Mouse (Mus musculus): ENCODE data around the gene Aagab. TPM values are rescaled to one million over a fixed set of nuclear protein-coding genes. Genes with fewer than 3 reads are reported as not detected.
A peak's percentile ranks its signal among the peaks of the same experiment; 100 is the strongest.

Aagab gene
- 27.7 and 32.4 TPM in 2 replicates for polyA plus RNA-seq (2014; fragmentation: Nextera tagmentation; extraction: Ambion mirVana)

- Histone ChIP-seq H3K4me3 (ENCODE audit: low read depth, low read length) (peak within 1 kb of the TSS; percentile 99), H3K4me1 (replicated peaks; ENCODE audit: control insufficient read depth, insufficient read depth, low read length) (peaks cover 14% of the 10 kb centered on the region), H3K36me3 (ENCODE audit: control insufficient read depth, insufficient read depth, low read length) (no peaks in the 10 kb centered on the region), H3K4me2 (peak within 1 kb of the TSS; percentile 84), H3K9ac (ENCODE audit: low read depth, low read length) (peak within 1 kb of the TSS; percentile 95), H3K9me3 (ENCODE audit: control insufficient read depth, low read length) (no peaks in the 10 kb centered on the region), H3K27me3 (replicated peaks; ENCODE audit: control insufficient read depth, insufficient read depth, low read length) (no peaks in the 10 kb centered on the region), H3K27ac (ENCODE audit: low read depth, low read length) (peak within 1 kb of the TSS; percentile 66)
- DNase-seq (ENCODE audit: low spot score) (peak; percentile 98), ATAC-seq (replicated peaks; ENCODE audit: low FRiP score) (peak; percentile 99)
- WGBS = 2% methylated on average over 69 of the region's 70 CpGs
Observed at GRCm38 (mm10) chr9:63602043-63602939, at the start of gene Aagab, which contains the start of gene Iqch. Aagab (plus strand) TSS chr9:63602660. Iqch (minus strand) TSS chr9:63602493.

- DNase-seq (ENCODE audit: low spot score) (no peak), ATAC-seq (replicated peaks; ENCODE audit: low FRiP score) (no peak)
- Histone ChIP-seq H3K9ac (ENCODE audit: low read depth, low read length) (no peak overlapping the region), H3K36me3 (ENCODE audit: control insufficient read depth, insufficient read depth, low read length) (no peaks in the 10 kb centered on the region), H3K4me3 (ENCODE audit: low read depth, low read length) (no peak overlapping the region), H3K27ac (ENCODE audit: low read depth, low read length) (no peak overlapping the region), H3K9me3 (ENCODE audit: control insufficient read depth, low read length) (no peaks in the 10 kb centered on the region), H3K4me2 (no peak overlapping the region), H3K27me3 (replicated peaks; ENCODE audit: control insufficient read depth, insufficient read depth, low read length) (no peaks in the 10 kb centered on the region), H3K4me1 (replicated peaks; ENCODE audit: control insufficient read depth, insufficient read depth, low read length) (peaks cover 5% of the 10 kb centered on the region; the same call in 1 of the 2 replicates)
- WGBS = 67% methylated on average over 3 of the region's 3 CpGs
Observed at GRCm38 (mm10) chr9:63553628-63554027, 48.8 kb upstream of the Aagab start.

GRCm38 (mm10) chr9:63555460-63555990 is 46.9 kb upstream of the Aagab start:
- no peak overlapping the region for H3K9ac ChIP-seq (ENCODE audit: low read depth, low read length)
- no peak overlapping the region for H3K27ac ChIP-seq (ENCODE audit: low read depth, low read length)
- no peak overlapping the region for H3K4me2 ChIP-seq

GRCm38 (mm10) chr9:63556316-63556715 is 46.1 kb upstream of the Aagab start:
- H3K9ac ChIP-seq (ENCODE audit: low read depth, low read length) = no peak overlapping the region
- no peak overlapping the region for H3K4me2 ChIP-seq
- no peaks in the 10 kb centered on the region for H3K27me3 ChIP-seq (replicated peaks; ENCODE audit: control insufficient read depth, insufficient read depth, low read length)
- no peak overlapping the region for H3K27ac ChIP-seq (ENCODE audit: low read depth, low read length)
- DNase-seq (ENCODE audit: low spot score) = no peak
- H3K36me3 ChIP-seq (ENCODE audit: control insufficient read depth, insufficient read depth, low read length) = no peaks in the 10 kb centered on the region
- 80% methylated on average over 1 of the region's 1 CpGs for WGBS
- H3K9me3 ChIP-seq (ENCODE audit: control insufficient read depth, low read length) = no peaks in the 10 kb centered on the region
- no peaks in the 10 kb centered on the region for H3K4me1 ChIP-seq (replicated peaks; ENCODE audit: control insufficient read depth, insufficient read depth, low read length)
- no peak for ATAC-seq (replicated peaks; ENCODE audit: low FRiP score)
- H3K4me3 ChIP-seq (ENCODE audit: low read depth, low read length) = no peak overlapping the region

More at GRCm38 (mm10) chr9:63555460-63555990, 46.9 kb upstream of the Aagab start:
- Histone ChIP-seq H3K4me3 (ENCODE audit: low read depth, low read length) (no peak overlapping the region), H3K4me1 (replicated peaks; ENCODE audit: control insufficient read depth, insufficient read depth, low read length) (no peaks in the 10 kb centered on the region), H3K27me3 (replicated peaks; ENCODE audit: control insufficient read depth, insufficient read depth, low read length) (no peaks in the 10 kb centered on the region), H3K36me3 (ENCODE audit: control insufficient read depth, insufficient read depth, low read length) (no peaks in the 10 kb centered on the region), H3K9me3 (ENCODE audit: control insufficient read depth, low read length) (no peaks in the 10 kb centered on the region)
- DNase-seq (ENCODE audit: low spot score) (no peak), ATAC-seq (replicated peaks; ENCODE audit: low FRiP score) (no peak)
- 64% methylated on average over 3 of the region's 3 CpGs for WGBS

GRCm38 (mm10) chr9:63556933-63557332 is 45.5 kb upstream of the Aagab start:
- Histone ChIP-seq H3K27ac (ENCODE audit: low read depth, low read length) (no peak overlapping the region), H3K4me1 (replicated peaks; ENCODE audit: control insufficient read depth, insufficient read depth, low read length) (no peaks in the 10 kb centered on the region), H3K36me3 (ENCODE audit: control insufficient read depth, insufficient read depth, low read length) (no peaks in the 10 kb centered on the region), H3K9ac (ENCODE audit: low read depth, low read length) (no peak overlapping the region), H3K4me2 (no peak overlapping the region), H3K4me3 (ENCODE audit: low read depth, low read length) (no peak overlapping the region), H3K9me3 (ENCODE audit: control insufficient read depth, low read length) (no peaks in the 10 kb centered on the region), H3K27me3 (replicated peaks; ENCODE audit: control insufficient read depth, insufficient read depth, low read length) (no peaks in the 10 kb centered on the region)
- whole genome bisulfite sequencing = 84% methylated on average over 8 of the region's 8 CpGs
- DNase-seq (ENCODE audit: low spot score) (no peak), ATAC-seq (replicated peaks; ENCODE audit: low FRiP score) (no peak)

GRCm38 (mm10) chr9:63561931-63562330 is 40.5 kb upstream of the Aagab start:
- no peaks in the 10 kb centered on the region for H3K9me3 ChIP-seq (ENCODE audit: control insufficient read depth, low read length)
- H3K9ac ChIP-seq (ENCODE audit: low read depth, low read length) = no peak overlapping the region
- no peak overlapping the region for H3K4me3 ChIP-seq (ENCODE audit: low read depth, low read length)
- DNase-seq (ENCODE audit: low spot score) (no peak), ATAC-seq (replicated peaks; ENCODE audit: low FRiP score) (no peak)
- no peaks in the 10 kb centered on the region for H3K36me3 ChIP-seq (ENCODE audit: control insufficient read depth, insufficient read depth, low read length)
- 66% methylated on average over 8 of the region's 8 CpGs for WGBS
- H3K27ac ChIP-seq (ENCODE audit: low read depth, low read length) = no peak overlapping the region
- no peaks in the 10 kb centered on the region for H3K4me1 ChIP-seq (replicated peaks; ENCODE audit: control insufficient read depth, insufficient read depth, low read length)
- no peaks in the 10 kb centered on the region for H3K27me3 ChIP-seq (replicated peaks; ENCODE audit: control insufficient read depth, insufficient read depth, low read length)
- no peak overlapping the region for H3K4me2 ChIP-seq

- DNase-seq (ENCODE audit: low spot score) = no peak
- Histone ChIP-seq H3K4me1 (replicated peaks; ENCODE audit: control insufficient read depth, insufficient read depth, low read length) (no peaks in the 10 kb centered on the region), H3K9me3 (ENCODE audit: control insufficient read depth, low read length) (no peaks in the 10 kb centered on the region), H3K4me3 (ENCODE audit: low read depth, low read length) (no peak overlapping the region), H3K27ac (ENCODE audit: low read depth, low read length) (no peak overlapping the region), H3K9ac (ENCODE audit: low read depth, low read length) (no peak overlapping the region), H3K27me3 (replicated peaks; ENCODE audit: control insufficient read depth, insufficient read depth, low read length) (no peaks in the 10 kb centered on the region), H3K36me3 (ENCODE audit: control insufficient read depth, insufficient read depth, low read length) (no peaks in the 10 kb centered on the region), H3K4me2 (no peak overlapping the region)
- WGBS = 84% methylated on average over 2 of the region's 2 CpGs
- ATAC-seq (replicated peaks; ENCODE audit: low FRiP score) = no peak
Observed at GRCm38 (mm10) chr9:63563436-63563835, 39.0 kb upstream of the Aagab start.

- Histone ChIP-seq H3K4me3 (ENCODE audit: low read depth, low read length) (no peak overlapping the region), H3K27ac (ENCODE audit: low read depth, low read length) (no peak overlapping the region), H3K9me3 (ENCODE audit: control insufficient read depth, low read length) (no peaks in the 10 kb centered on the region), H3K27me3 (replicated peaks; ENCODE audit: control insufficient read depth, insufficient read depth, low read length) (no peaks in the 10 kb centered on the region), H3K4me2 (no peak overlapping the region), H3K36me3 (ENCODE audit: control insufficient read depth, insufficient read depth, low read length) (no peaks in the 10 kb centered on the region), H3K9ac (ENCODE audit: low read depth, low read length) (no peak overlapping the region), H3K4me1 (replicated peaks; ENCODE audit: control insufficient read depth, insufficient read depth, low read length) (no peaks in the 10 kb centered on the region)
- DNase-seq (ENCODE audit: low spot score) (no peak), ATAC-seq (replicated peaks; ENCODE audit: low FRiP score) (no peak)
- WGBS = 82% methylated on average over 6 of the region's 6 CpGs
Observed at GRCm38 (mm10) chr9:63568314-63568713, 34.1 kb upstream of the Aagab start.
